ENCODE assay signal across 1 mouse cellular context in the genomic region with DNA sequence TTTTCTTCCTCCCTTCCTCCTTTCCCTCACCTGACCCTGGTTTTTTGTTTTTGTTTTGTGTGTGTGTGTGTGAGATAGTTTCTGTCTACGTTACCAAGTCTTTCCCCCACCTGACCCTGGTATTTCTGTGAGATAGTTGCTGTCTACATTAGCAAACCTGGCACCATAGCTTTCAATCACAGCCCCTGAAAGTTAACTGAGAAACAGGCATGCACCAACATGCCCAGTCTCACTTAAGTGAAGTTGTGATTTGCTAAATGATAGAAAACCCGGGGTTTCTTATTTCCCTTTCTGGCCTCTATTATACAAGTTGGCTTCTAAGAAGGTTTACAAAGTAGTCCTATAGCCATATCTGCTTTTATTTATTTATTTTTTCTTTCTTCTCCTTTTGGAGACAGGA.
TF ChIP-seq lines count a peak whose summit lies in the region.

No protein-coding gene starts in this region.

TF ChIP-seq in CH12.LX, 34 proteins besides CTCF, POLR2A, EP300 and RAD21 (continued from another document):
- TF ChIP-seq MEF2A (IDR thresholded peaks at IDR 0.05; ENCODE audit: borderline replicate concordance, low read depth, low read length) (no peak), JUN (IDR thresholded peaks at IDR 0.05; ENCODE audit: insufficient read depth, low read depth, low read length) (no peak), CHD2 (IDR thresholded peaks at IDR 0.05; ENCODE audit: low read length) (no peak), ZKSCAN1 (IDR thresholded peaks at IDR 0.05; ENCODE audit: borderline replicate concordance, low read depth, low read length) (no peak), CHD1 (IDR thresholded peaks at IDR 0.05; ENCODE audit: low read depth, low read length) (peak; percentile 93; the same call in 1 of the 2 replicates)
